Mouse (Mus musculus): ENCODE data around the gene Rxfp2. TPM values are rescaled to one million over a fixed set of nuclear protein-coding genes. Genes with fewer than 3 reads are reported as not detected.

Rxfp2 gene
- total and polyA plus RNA-seq, 2 experiments from 2014 or later = 0.10 to 0.21 TPM

GRCm38 (mm10) chr5:150079866-150080797 lies 61.7 kb downstream of the Rxfp2 start:
- no peaks in the 10 kb centered on the region for H3K27me3 ChIP-seq (ENCODE audit: insufficient read depth, low read length)
- no peak overlapping the region for H3K4me3 ChIP-seq (ENCODE audit: low read depth, low read length)
- ATAC-seq (peak; percentile 68), DNase-seq (peak; percentile 8)
- WGBS = 14% methylated on average over 12 of the region's 12 CpGs
- no peak overlapping the region for H3K9ac ChIP-seq
- no peak overlapping the region for H3K27ac ChIP-seq (ENCODE audit: low read depth, low read length)
- H3K4me2 ChIP-seq (ENCODE audit: low read depth) = no peak overlapping the region
- TF ChIP-seq CTCF (IDR thresholded peaks at IDR 0.05; ENCODE audit: low read depth) = no peak
- H3K9me3 ChIP-seq (ENCODE audit: low read length) = no peaks in the 10 kb centered on the region
- H3K36me3 ChIP-seq (ENCODE audit: insufficient read depth) = no peaks in the 10 kb centered on the region
- no peaks in the 10 kb centered on the region for H3K4me1 ChIP-seq (ENCODE audit: insufficient read depth)

- no peak for TF ChIP-seq CTCF (IDR thresholded peaks at IDR 0.05; ENCODE audit: low read depth)
- no peaks in the 10 kb centered on the region for H3K4me1 ChIP-seq (ENCODE audit: insufficient read depth)
- no peak overlapping the region for H3K27ac ChIP-seq (ENCODE audit: low read depth, low read length)
- WGBS = 92% methylated on average over 14 of the region's 14 CpGs
- H3K4me3 ChIP-seq (ENCODE audit: low read depth, low read length) = no peak overlapping the region
- ATAC-seq = no peak
- no peak for DNase-seq
- H3K9me3 ChIP-seq (ENCODE audit: low read length) = no peaks in the 10 kb centered on the region
- H3K36me3 ChIP-seq (ENCODE audit: insufficient read depth) = no peaks in the 10 kb centered on the region
- no peaks in the 10 kb centered on the region for H3K27me3 ChIP-seq (ENCODE audit: insufficient read depth, low read length)
- H3K4me2 ChIP-seq (ENCODE audit: low read depth) = no peak overlapping the region
- H3K9ac ChIP-seq = no peak overlapping the region
Observed at GRCm38 (mm10) chr5:150082696-150083095, 64.2 kb downstream of the Rxfp2 start.

- no peak overlapping the region for H3K4me2 ChIP-seq (ENCODE audit: low read depth)
- no peaks in the 10 kb centered on the region for H3K36me3 ChIP-seq (ENCODE audit: insufficient read depth)
- no peak for DNase-seq
- H3K9me3 ChIP-seq (ENCODE audit: low read length) = no peaks in the 10 kb centered on the region
- ATAC-seq = no peak
- no peak for TF ChIP-seq CTCF (IDR thresholded peaks at IDR 0.05; ENCODE audit: low read depth)
- whole genome bisulfite sequencing = 64% methylated on average over 5 of the region's 5 CpGs
- no peaks in the 10 kb centered on the region for H3K27me3 ChIP-seq (ENCODE audit: insufficient read depth, low read length)
- H3K27ac ChIP-seq (ENCODE audit: low read depth, low read length) = no peak overlapping the region
- H3K4me1 ChIP-seq (ENCODE audit: insufficient read depth) = no peaks in the 10 kb centered on the region
- H3K9ac ChIP-seq = no peak overlapping the region
- H3K4me3 ChIP-seq (ENCODE audit: low read depth, low read length) = no peak overlapping the region
Observed at GRCm38 (mm10) chr5:150083190-150083589, 64.7 kb downstream of the Rxfp2 start.

- peak; percentile 82 for DNase-seq
- H3K27ac ChIP-seq (ENCODE audit: low read depth, low read length) = no peak overlapping the region
- WGBS = 13% methylated on average over 6 of the region's 6 CpGs
- H3K4me1 ChIP-seq (ENCODE audit: insufficient read depth) = no peaks in the 10 kb centered on the region
- peak; percentile 72 for ATAC-seq
- H3K4me2 ChIP-seq (ENCODE audit: low read depth) = 0 out of 2 replicates have a peak overlapping the region, but pooled peaks have one; percentile 8
- peak; percentile 94 for TF ChIP-seq CTCF (IDR thresholded peaks at IDR 0.05; ENCODE audit: low read depth)
- no peak overlapping the region for H3K9ac ChIP-seq
- no peaks in the 10 kb centered on the region for H3K36me3 ChIP-seq (ENCODE audit: insufficient read depth)
- no peaks in the 10 kb centered on the region for H3K27me3 ChIP-seq (ENCODE audit: insufficient read depth, low read length)
- no peaks in the 10 kb centered on the region for H3K9me3 ChIP-seq (ENCODE audit: low read length)
- no peak overlapping the region for H3K4me3 ChIP-seq (ENCODE audit: low read depth, low read length)
Observed at GRCm38 (mm10) chr5:150097620-150098019, 79.1 kb downstream of the Rxfp2 start.

GRCm38 (mm10) chr5:150098754-150099153 lies 80.3 kb downstream of the Rxfp2 start:
- Histone ChIP-seq H3K4me2 (ENCODE audit: low read depth) (no peak overlapping the region), H3K36me3 (ENCODE audit: insufficient read depth) (no peaks in the 10 kb centered on the region), H3K9ac (no peak overlapping the region), H3K27me3 (ENCODE audit: insufficient read depth, low read length) (no peaks in the 10 kb centered on the region), H3K4me3 (ENCODE audit: low read depth, low read length) (no peak overlapping the region), H3K4me1 (ENCODE audit: insufficient read depth) (no peaks in the 10 kb centered on the region), H3K27ac (ENCODE audit: low read depth, low read length) (no peak overlapping the region), H3K9me3 (ENCODE audit: low read length) (no peaks in the 10 kb centered on the region)
- ATAC-seq = no peak
- no peak for TF ChIP-seq CTCF (IDR thresholded peaks at IDR 0.05; ENCODE audit: low read depth)
- DNase-seq = no peak
- 91% methylated on average over 12 of the region's 12 CpGs for WGBS

GRCm38 (mm10) chr5:150101789-150102188 lies 83.3 kb downstream of the Rxfp2 start:
- no peaks in the 10 kb centered on the region for H3K27me3 ChIP-seq (ENCODE audit: insufficient read depth, low read length)
- ATAC-seq = no peak
- no peak overlapping the region for H3K9ac ChIP-seq
- no peaks in the 10 kb centered on the region for H3K36me3 ChIP-seq (ENCODE audit: insufficient read depth)
- no peak for TF ChIP-seq CTCF (IDR thresholded peaks at IDR 0.05; ENCODE audit: low read depth)
- 86% methylated on average over 11 of the region's 11 CpGs for WGBS
- H3K4me2 ChIP-seq (ENCODE audit: low read depth) = no peak overlapping the region
- H3K9me3 ChIP-seq (ENCODE audit: low read length) = no peaks in the 10 kb centered on the region
- DNase-seq = no peak
- H3K27ac ChIP-seq (ENCODE audit: low read depth, low read length) = no peak overlapping the region
- no peaks in the 10 kb centered on the region for H3K4me1 ChIP-seq (ENCODE audit: insufficient read depth)
- no peak overlapping the region for H3K4me3 ChIP-seq (ENCODE audit: low read depth, low read length)

GRCm38 (mm10) chr5:150106358-150106757 lies 87.9 kb downstream of the Rxfp2 start:
- ATAC-seq = no peak
- Histone ChIP-seq H3K4me1 (ENCODE audit: insufficient read depth) (no peaks in the 10 kb centered on the region), H3K4me3 (ENCODE audit: low read depth, low read length) (no peak overlapping the region), H3K9ac (no peak overlapping the region), H3K36me3 (ENCODE audit: insufficient read depth) (no peaks in the 10 kb centered on the region), H3K27me3 (ENCODE audit: insufficient read depth, low read length) (no peaks in the 10 kb centered on the region), H3K27ac (ENCODE audit: low read depth, low read length) (no peak overlapping the region), H3K9me3 (ENCODE audit: low read length) (no peaks in the 10 kb centered on the region), H3K4me2 (ENCODE audit: low read depth) (no peak overlapping the region)
- 92% methylated on average over 7 of the region's 7 CpGs for WGBS
- no peak for TF ChIP-seq CTCF (IDR thresholded peaks at IDR 0.05; ENCODE audit: low read depth)
- no peak for DNase-seq
